Mouse (Mus musculus) T-helper 17 cell (primary cell): ENCODE data around the gene Syn3.

Experiments
- in situ Hi-C, 2 experiments: fragments of 300-600 bp; cut with MboI, MseI; formaldehyde crosslinking; loops; 1 replicate in 1 of 2; 2 replicates in 1 of 2; pipeline ENCODE4 v1.15.1; 2025; ENCODE audit warnings: high pct_unique_total_duplicates in 2 of 2

Gene Syn3

GRCm38 (mm10) chr10:86281238-86281637 is 217.5 kb downstream of the Syn3 start:
- in situ Hi-C loops, result no loop called here

GRCm38 (mm10) chr10:86279579-86280168 is 219.0 kb downstream of the Syn3 start:
- in situ Hi-C loops, result no loop called here

GRCm38 (mm10) chr10:86278481-86278880 is 220.2 kb downstream of the Syn3 start:
- in situ Hi-C loops, result no loop called here

GRCm38 (mm10) chr10:86277327-86277726 is 221.4 kb downstream of the Syn3 start:
- in situ Hi-C loops, result no loop called here

GRCm38 (mm10) chr10:86275585-86275984 is 223.1 kb downstream of the Syn3 start:
- in situ Hi-C loops, result no loop called here

- in situ Hi-C loops, result no loop called here
Measured at GRCm38 (mm10) chr10:86273410-86274191, 225.1 kb downstream of the Syn3 start.

GRCm38 (mm10) chr10:86272826-86273225 is 225.9 kb downstream of the Syn3 start:
- in situ Hi-C loops, result no loop called here

- in situ Hi-C loops, result no loop called here
Measured at GRCm38 (mm10) chr10:86270254-86270653, 228.4 kb downstream of the Syn3 start.

GRCm38 (mm10) chr10:86264618-86265017 is 234.1 kb downstream of the Syn3 start:
- in situ Hi-C loops, result loop anchor here (5.0 kb wide), 2 partner anchors 52 to 77 kb away; no protein-coding TSS in a partner anchor

GRCm38 (mm10) chr10:86261725-86262124 is 237.0 kb downstream of the Syn3 start:
- in situ Hi-C loops, result loop anchor here in 1 of 2 experiments (5.0 kb wide), 1 partner anchor 49 kb away; no protein-coding TSS in a partner anchor

GRCm38 (mm10) chr10:86258992-86259391 is 239.7 kb downstream of the Syn3 start:
- in situ Hi-C loops, result no loop called here

- in situ Hi-C loops, result no loop called here
Measured at GRCm38 (mm10) chr10:86258046-86258445, 240.7 kb downstream of the Syn3 start.

GRCm38 (mm10) chr10:86257045-86257444 is 241.7 kb downstream of the Syn3 start:
- in situ Hi-C loops, result no loop called here

GRCm38 (mm10) chr10:86256221-86256620 is 242.5 kb downstream of the Syn3 start:
- in situ Hi-C loops, result no loop called here

GRCm38 (mm10) chr10:86250149-86250922 is 248.4 kb downstream of the Syn3 start:
- in situ Hi-C loops, result no loop called here

- in situ Hi-C loops, result loop anchor here in 1 of 2 experiments (10.0 kb wide), 1 partner anchor 906 kb away; no protein-coding TSS in a partner anchor
Measured at GRCm38 (mm10) chr10:86249283-86249682, 249.4 kb downstream of the Syn3 start.

- in situ Hi-C loops, result loop anchor here in 1 of 2 experiments (10.0 kb wide), 1 partner anchor 906 kb away; no protein-coding TSS in a partner anchor
Measured at GRCm38 (mm10) chr10:86248807-86249206, 249.9 kb downstream of the Syn3 start.

GRCm38 (mm10) chr10:86248131-86248740 is 250.5 kb downstream of the Syn3 start:
- in situ Hi-C loops, result loop anchor here in 1 of 2 experiments (10.0 kb wide), 1 partner anchor 907 kb away; no protein-coding TSS in a partner anchor

- in situ Hi-C loops, result loop anchor here in 1 of 2 experiments (10.0 kb wide), 1 partner anchor 909 kb away; no protein-coding TSS in a partner anchor
Measured at GRCm38 (mm10) chr10:86245396-86245795, 253.3 kb downstream of the Syn3 start.

GRCm38 (mm10) chr10:86243525-86243924 is 255.2 kb downstream of the Syn3 start:
- in situ Hi-C loops, result loop anchor here in 1 of 2 experiments (10.0 kb wide), 1 partner anchor 911 kb away; no protein-coding TSS in a partner anchor

- in situ Hi-C loops, result loop anchor here in 1 of 2 experiments (10.0 kb wide), 1 partner anchor 912 kb away; no protein-coding TSS in a partner anchor
Measured at GRCm38 (mm10) chr10:86242721-86243120, 256.0 kb downstream of the Syn3 start.
